Mouse (Mus musculus) ES-Bruce4 (cell line): ENCODE data around the gene Borcs8.

Experiments
- CTCF ChIP-seq: IDR thresholded peaks from one replicate; pipeline ENCODE4 v1.8.1; 2011; ENCODE audit warnings: low read depth, low read length
- EP300 ChIP-seq: IDR thresholded peaks from 2 replicates; pipeline ENCODE4 v1.6.1; 2011; ENCODE audit warnings: low read depth, low read length; ENCODE audit not compliant: insufficient read depth

DNA sequence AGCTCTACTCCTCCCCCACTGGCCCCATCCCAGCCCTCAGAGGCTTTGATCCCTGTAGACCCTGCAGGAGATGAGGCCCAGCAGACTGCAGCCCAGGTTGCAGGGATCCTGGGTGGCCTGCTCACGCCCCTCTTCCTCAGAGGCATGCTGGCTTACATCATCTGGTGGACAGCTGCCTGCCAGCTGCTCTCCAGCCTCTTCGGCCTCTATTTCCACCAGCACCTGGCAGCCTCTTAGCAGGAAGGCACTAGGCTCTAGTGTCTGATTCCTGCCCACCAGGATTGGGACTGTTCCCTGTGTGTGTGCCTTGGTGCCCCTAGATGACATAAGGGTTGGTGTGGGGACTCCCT lies 42.6 kb downstream of the Borcs8 start:
- TF ChIP-seq CTCF (no peak), EP300 (no peak)
